Mouse (Mus musculus) forebrain, postnatal 0 days (tissue): ENCODE measurements around the gene 1700069L16Rik. TPM values are rescaled to one million over a fixed set of nuclear protein-coding genes. Genes with fewer than 3 reads are reported as not detected.
A peak's percentile ranks its signal among the peaks of the same experiment; 100 is the strongest.

Source experiments
- ATAC-seq: fragments of 200-750 bp; cut with Nextera tagmentation; 2 replicates; pipeline ENCODE4 v1.8.0; 2017; ENCODE audit warnings: mild to moderate bottlenecking, moderate library complexity
- DNase-seq: peaks from one replicate; pipeline ENCODE4 v3.0.0-alpha.2; 2015
- H3K27ac ChIP-seq: fragments of 300-500 bp; sonication (generic); 2 replicates; pipeline ENCODE4 v1.5.1; 2014; ENCODE audit warnings: low read depth, mild to moderate bottlenecking, antibody characterized with exemption, low read length, moderate library complexity, mixed read lengths
- H3K27me3 ChIP-seq: fragments of 300-500 bp; sonication (generic); 2 replicates; pipeline ENCODE4 v1.6.1; 2014; ENCODE audit warnings: mild to moderate bottlenecking, low read length, mixed read lengths; ENCODE audit not compliant: insufficient read depth
- H3K36me3 ChIP-seq: fragments of 300-500 bp; sonication (generic); 2 replicates; pipeline ENCODE4 v1.6.1; 2014; ENCODE audit warnings: mild to moderate bottlenecking, moderate library complexity; ENCODE audit not compliant: insufficient read depth
- H3K4me1 ChIP-seq: fragments of 300-500 bp; sonication (generic); 2 replicates; pipeline ENCODE4 v1.6.1; 2014; ENCODE audit warnings: antibody characterized with exemption; ENCODE audit not compliant: insufficient read depth
- H3K4me2 ChIP-seq: fragments of 300-500 bp; sonication (generic); 2 replicates; pipeline ENCODE4 v1.6.1; 2014; ENCODE audit warnings: low read depth, mild to moderate bottlenecking, moderate library complexity
- H3K4me3 ChIP-seq: fragments of 300-500 bp; sonication (generic); 2 replicates; pipeline ENCODE4 v1.5.1; 2014; ENCODE audit warnings: low read depth, low read length, mixed read lengths
- H3K9ac ChIP-seq: fragments of 300-500 bp; sonication (generic); 2 replicates; pipeline ENCODE4 v1.6.1; 2014; ENCODE audit warnings: mild to moderate bottlenecking
- H3K9me3 ChIP-seq: fragments of 300-500 bp; sonication (generic); 2 replicates; pipeline ENCODE4 v1.6.1; 2016; ENCODE audit warnings: low read length
- CTCF ChIP-seq: sonication (generic); IDR thresholded peaks from 2 replicates; pipeline ENCODE4 v1.5.1; 2016; ENCODE audit warnings: antibody characterized with exemption, control low read depth, low read depth
- WGBS: fragments of 180-500 bp; shearing (Covaris S2); extraction: QIAGEN DNeasy Blood & Tissue Kit; methylation state at CpG from one replicate; pipeline ENCODE4 v1.1.7; 2014; 5-methylcytosine and 5-hydroxymethylcytosine counted together
- polyA plus RNA-seq: library from polyadenylated mRNA; unstranded; fragments of >200 nt; fragmentation: Nextera tagmentation; extraction: Ambion mirVana; gene quantifications from 2 replicates; pipeline ENCODE4 v1.2.1, GENCODE M21; 2015
- total RNA-seq: library from RNA; depleted of rRNA; stranded (reverse); fragments of >200 nt; gene quantifications from 2 replicates; pipeline ENCODE4 v1.2.3, GENCODE M21; 2014

Gene 1700069L16Rik
- total and polyA plus RNA-seq, 2 experiments from 2014 or later, result not detected

GRCm38 (mm10) chr5:113726618-113727017 is 2.0 kb upstream of the 1700069L16Rik start:
- Histone ChIP-seq H3K4me1 (no peaks in the 10 kb centered on the region), H3K27me3 (no peaks in the 10 kb centered on the region), H3K27ac (no peak overlapping the region), H3K36me3 (no peaks in the 10 kb centered on the region), H3K4me2 (no peak overlapping the region), H3K9me3 (no peaks in the 10 kb centered on the region), H3K9ac (no peak overlapping the region), H3K4me3 (no peak overlapping the region)
- DNase-seq, result no peak
- WGBS, result 67% methylated on average over 6 of the region's 6 CpGs
- no peak for TF ChIP-seq CTCF
- ATAC-seq, result no peak

GRCm38 (mm10) chr5:113725417-113725816 is 845 bp upstream of the 1700069L16Rik start:
- no peaks in the 10 kb centered on the region for H3K27me3 ChIP-seq
- H3K27ac ChIP-seq, result no peak overlapping the region
- TF ChIP-seq CTCF, result no peak
- H3K4me1 ChIP-seq, result no peaks in the 10 kb centered on the region
- H3K9ac ChIP-seq, result no peak overlapping the region
- no peak for ATAC-seq
- DNase-seq, result no peak
- H3K9me3 ChIP-seq, result no peaks in the 10 kb centered on the region
- no peaks in the 10 kb centered on the region for H3K36me3 ChIP-seq
- no peak overlapping the region for H3K4me2 ChIP-seq
- 73% methylated on average over 12 of the region's 12 CpGs for WGBS
- H3K4me3 ChIP-seq, result no peak overlapping the region

- TF ChIP-seq CTCF, result no peak
- Histone ChIP-seq H3K9ac (no peak overlapping the region), H3K4me2 (no peak overlapping the region), H3K27ac (no peak overlapping the region), H3K4me1 (peaks cover 6% of the 10 kb centered on the region; the same call in 1 of the 2 replicates), H3K27me3 (no peaks in the 10 kb centered on the region), H3K36me3 (no peaks in the 10 kb centered on the region), H3K4me3 (no peak overlapping the region), H3K9me3 (no peaks in the 10 kb centered on the region)
- peak; percentile 20 for DNase-seq
- no peak for ATAC-seq
- WGBS, result 40% methylated on average over 8 of the region's 8 CpGs
Observed at GRCm38 (mm10) chr5:113723567-113724237, 870 bp downstream of the 1700069L16Rik start.

GRCm38 (mm10) chr5:113722224-113723013 is 2.2 kb downstream of the 1700069L16Rik start:
- H3K4me1 ChIP-seq, result peaks cover 8% of the 10 kb centered on the region
- H3K9me3 ChIP-seq, result no peaks in the 10 kb centered on the region
- DNase-seq (no peak), ATAC-seq (no peak)
- no peaks in the 10 kb centered on the region for H3K36me3 ChIP-seq
- H3K27ac ChIP-seq, result no peak overlapping the region
- H3K27me3 ChIP-seq, result no peaks in the 10 kb centered on the region
- 92% methylated on average over 10 of the region's 10 CpGs for WGBS
- H3K9ac ChIP-seq, result no peak overlapping the region
- peak; percentile 68 for TF ChIP-seq CTCF
- no peak overlapping the region for H3K4me3 ChIP-seq
- no peak overlapping the region for H3K4me2 ChIP-seq

- 31% methylated on average over 8 of the region's 8 CpGs for WGBS
- Histone ChIP-seq H3K4me2 (no peak overlapping the region), H3K9me3 (no peaks in the 10 kb centered on the region)
Observed at GRCm38 (mm10) chr5:113719221-113719661, 5.3 kb downstream of the 1700069L16Rik start.

GRCm38 (mm10) chr5:113716581-113717388 is 7.8 kb downstream of the 1700069L16Rik start:
- TF ChIP-seq CTCF, result no peak
- DNase-seq (peak; percentile 88), ATAC-seq (peak; percentile 94)
- 3% methylated on average over 11 of the region's 12 CpGs for WGBS
- Histone ChIP-seq H3K9me3 (no peaks in the 10 kb centered on the region), H3K36me3 (no peaks in the 10 kb centered on the region), H3K4me1 (peaks cover 17% of the 10 kb centered on the region), H3K4me3 (no peak overlapping the region), H3K4me2 (peak overlapping the region; percentile 13), H3K27ac (peak overlapping the region; percentile 91), H3K9ac (no peak overlapping the region), H3K27me3 (no peaks in the 10 kb centered on the region)

More at GRCm38 (mm10) chr5:113719221-113719661, 5.3 kb downstream of the 1700069L16Rik start:
- ATAC-seq (no peak; the same call in 1 of the 2 replicates), DNase-seq (peak; percentile 60)
- H3K27ac ChIP-seq, result peak overlapping the region; percentile 66
- peaks cover 17% of the 10 kb centered on the region for H3K4me1 ChIP-seq
- H3K27me3 ChIP-seq, result no peaks in the 10 kb centered on the region
- H3K9ac ChIP-seq, result no peak overlapping the region
- no peaks in the 10 kb centered on the region for H3K36me3 ChIP-seq
- no peak overlapping the region for H3K4me3 ChIP-seq
- TF ChIP-seq CTCF, result no peak
